ENCODE assay signal across 8 mouse cellular contexts in genomic region chr11:102295598-102296471, GRCm38 (mm10). TPM values are rescaled to one million over a fixed set of nuclear protein-coding genes. Genes with fewer than 3 reads are reported as not detected.
A peak's percentile ranks its signal among the peaks of the same experiment; 100 is the strongest.
DNase-seq lines count a peak whose midpoint lies in the region; ATAC-seq lines count a peak whose summit lies in the region.

No protein-coding gene starts in this region.

- peak; percentile 25 for ATAC-seq in kidney, embryonic 14.5 days (ENCODE audit: low FRiP score, low TSS enrichment)

- intact Hi-C loops in left cerebral cortex, postnatal 14 days (cut with DNase I), result loop anchor here (5.0 kb wide), 1 partner anchor 111 kb away; the partner anchor contains the start of gene Slc25a39

- 1% methylated on average over 40 of the region's 73 CpGs for WGBS in kidney, embryonic 14.5 days

- peak; percentile 54 for DNase-seq in ovary, postnatal 10 days (ENCODE audit: low spot score)
- DNase-seq in ovary, adult 18-20 months (ENCODE audit: low spot score), result no peak
- peak; percentile 54 for DNase-seq in cerebellum, adult 8-10 months
- DNase-seq in gastrocnemius, postnatal 4 days (ENCODE audit: low spot score in 2 of 2), result peak; percentile 61 to 71
- DNase-seq in lung, postnatal 14 days, result peak; percentile 65
- DNase-seq in spleen, postnatal 36 days (ENCODE audit: low spot score in 2 of 2), result peak; percentile 42 to 53
- DNase-seq in left cerebral cortex, postnatal 14 days (ENCODE audit: low spot score in 2 of 2), result no peak

- H3K36me3 ChIP-seq in kidney, embryonic 14.5 days (ENCODE audit: control insufficient read depth, insufficient read depth, low read length), result peaks cover 35% of the 10 kb centered on the region

- H3K27me3 ChIP-seq in kidney, embryonic 14.5 days (ENCODE audit: control insufficient read depth, insufficient read depth, low read length), result no peaks in the 10 kb centered on the region

- peak overlapping the region; percentile 91 for H3K4me2 ChIP-seq in kidney, embryonic 14.5 days (replicated peaks; ENCODE audit: low read depth, low read length)

- H3K9me3 ChIP-seq in kidney, embryonic 14.5 days (ENCODE audit: control insufficient read depth, low read length), result no peaks in the 10 kb centered on the region

- H3K9ac ChIP-seq in kidney, embryonic 14.5 days (ENCODE audit: low read depth, low read length), result peak overlapping the region; percentile 94

- peak overlapping the region; percentile 100 for H3K27ac ChIP-seq in kidney, embryonic 14.5 days (ENCODE audit: low read depth, low read length)

- H3K4me3 ChIP-seq in kidney, embryonic 14.5 days (ENCODE audit: low read length), result peak overlapping the region; percentile 90

- peaks cover 12% of the 10 kb centered on the region for H3K4me1 ChIP-seq in kidney, embryonic 14.5 days (ENCODE audit: control insufficient read depth, insufficient read depth, low read length)

RNA-seq across cellular contexts. Expression of gene Atxn7l3, which starts 0.6 kb away (rescaled TPM):
- total RNA-seq in gastrocnemius, postnatal 4 days (2021), result 10 to 100 TPM; 40.3 to 40.9 TPM
- 15.2 and 18.6 TPM in 2 replicates for polyA plus RNA-seq in kidney, embryonic 14.5 days (2014; fragmentation: Nextera tagmentation; extraction: Ambion mirVana)
- 100 to 1,000 TPM; 180 to 196 TPM for total RNA-seq in left cerebral cortex, postnatal 14 days (2021)

RNA-seq across cellular contexts. Expression of gene Tmub2, which starts 11.1 kb away (rescaled TPM):
- total RNA-seq in gastrocnemius, postnatal 4 days (2021), result 10 to 100 TPM; 25.9 to 26.3 TPM
- polyA plus RNA-seq in kidney, embryonic 14.5 days (2014; fragmentation: Nextera tagmentation; extraction: Ambion mirVana), result 41.6 and 54.2 TPM in 2 replicates
- total RNA-seq in left cerebral cortex, postnatal 14 days (2021), result 10 to 100 TPM; 66.1 to 69.5 TPM

RNA-seq across cellular contexts. Expression of gene Ubtf, which starts 23.7 kb away (rescaled TPM):
- 10 to 100 TPM; 85.8 to 98.3 TPM for total RNA-seq in gastrocnemius, postnatal 4 days (2021)
- 86.5 and 105 TPM in 2 replicates for polyA plus RNA-seq in kidney, embryonic 14.5 days (2014; fragmentation: Nextera tagmentation; extraction: Ambion mirVana)
- 100 to 1,000 TPM; 104 to 108 TPM for total RNA-seq in left cerebral cortex, postnatal 14 days (2021)

RNA-seq across cellular contexts. Expression of gene Asb16, which starts 27.3 kb away (rescaled TPM):
- 10 to 100 TPM; 25.7 to 31.1 TPM for total RNA-seq in gastrocnemius, postnatal 4 days (2021)
- 0.09 TPM in 1 of 2 replicates, not detected in the other for polyA plus RNA-seq in kidney, embryonic 14.5 days (2014; fragmentation: Nextera tagmentation; extraction: Ambion mirVana)
- under 1 TPM; 0.59 to 0.72 TPM for total RNA-seq in left cerebral cortex, postnatal 14 days (2021)

RNA-seq across cellular contexts. Expression of gene BC030867, which starts 47.2 kb away (rescaled TPM):
- total RNA-seq in gastrocnemius, postnatal 4 days (2021), result 1 to 10 TPM; 2.3 to 2.6 TPM
- 18.2 and 22.9 TPM in 2 replicates for polyA plus RNA-seq in kidney, embryonic 14.5 days (2014; fragmentation: Nextera tagmentation; extraction: Ambion mirVana)
- under 1 TPM; 0.46 to 0.63 TPM for total RNA-seq in left cerebral cortex, postnatal 14 days (2021)

Comparison
In these comparisons a context has a peak if more than half of its experiments do, and no peak if none do; other contexts are left out.
1. DNase-seq: peak in ovary, postnatal 10 days (single experiment), cerebellum, adult 8-10 months (single experiment), gastrocnemius, postnatal 4 days (2 of 2), lung, postnatal 14 days (single experiment) and spleen, postnatal 36 days (2 of 2); none in ovary, adult 18-20 months (single experiment) and left cerebral cortex, postnatal 14 days (0 of 2).
2. RNA of gene Atxn7l3, which starts 0.6 kb away (total RNA-seq): 180 to 196 TPM in left cerebral cortex, postnatal 14 days; 40.3 to 40.9 TPM in gastrocnemius, postnatal 4 days; every median in the first group is over 4 times any median in the second.